Mouse (Mus musculus) limb, embryonic 13.5 days (tissue): ENCODE results near the gene Fam131b. TPM values are rescaled to one million over a fixed set of nuclear protein-coding genes. Genes with fewer than 3 reads are reported as not detected.

Experiments
- ATAC-seq: fragments of 200-750 bp; cut with Nextera tagmentation; 2 replicates; pipeline ENCODE4 v1.8.0; 2017; ENCODE audit warnings: low read depth, moderate number of reproducible peaks, moderate TSS enrichment; ENCODE audit not compliant: low FRiP score
- H3K27ac ChIP-seq: fragments of 300-500 bp; sonication (generic); 2 replicates; pipeline ENCODE4 v1.5.1; 2015; ENCODE audit warnings: inconsistent platforms, mild to moderate bottlenecking, moderate library complexity
- H3K27me3 ChIP-seq: fragments of 300-500 bp; sonication (generic); 2 replicates; pipeline ENCODE4 v1.6.1; 2015; ENCODE audit warnings: mild to moderate bottlenecking, inconsistent platforms
- H3K36me3 ChIP-seq: fragments of 300-500 bp; sonication (generic); 2 replicates; pipeline ENCODE4 v1.6.1; 2015; ENCODE audit warnings: inconsistent platforms, mild to moderate bottlenecking, moderate library complexity
- H3K4me1 ChIP-seq: fragments of 300-500 bp; sonication (generic); 2 replicates; pipeline ENCODE4 v1.6.1; 2015; ENCODE audit warnings: inconsistent platforms
- H3K4me2 ChIP-seq: fragments of 300-500 bp; sonication (generic); replicated peaks from 2 replicates; pipeline ENCODE4 v1.6.1; 2015; ENCODE audit warnings: inconsistent platforms, mild to moderate bottlenecking, moderate library complexity
- H3K4me3 ChIP-seq: fragments of 300-500 bp; sonication (generic); 2 replicates; pipeline ENCODE4 v1.5.1; 2015; ENCODE audit warnings: moderate library complexity, mild to moderate bottlenecking, inconsistent platforms
- H3K9ac ChIP-seq: fragments of 300-500 bp; sonication (generic); 2 replicates; pipeline ENCODE4 v1.6.1; 2015; ENCODE audit warnings: mild to moderate bottlenecking, inconsistent platforms
- H3K9me3 ChIP-seq: fragments of 300-500 bp; sonication (generic); 2 replicates; pipeline ENCODE4 v1.6.1; 2016; ENCODE audit warnings: inconsistent platforms
- WGBS: fragments of 180-500 bp; shearing (Covaris S2); methylation state at CpG from one replicate; pipeline ENCODE4 v1.1.7; 2015; 5-methylcytosine and 5-hydroxymethylcytosine counted together
- polyA plus RNA-seq: library from polyadenylated mRNA; unstranded; fragments of >200 nt; fragmentation: Nextera tagmentation; extraction: Ambion mirVana; gene quantifications from 2 replicates; pipeline ENCODE4 v1.2.1, GENCODE M21; 2015

Gene Fam131b
- polyA plus RNA-seq: 0.45 and 0.56 TPM in 2 replicates

- ATAC-seq: peak; percentile 90
- Histone ChIP-seq H3K27ac (no peak within 1 kb of the TSS), H3K9me3 (no peaks in the 10 kb centered on the region), H3K36me3 (no peaks in the 10 kb centered on the region), H3K27me3 (peaks cover 41% of the 10 kb centered on the region), H3K4me2 (peak within 1 kb of the TSS; percentile 95), H3K4me1 (peaks cover 11% of the 10 kb centered on the region), H3K4me3 (peak within 1 kb of the TSS; percentile 66), H3K9ac (peak within 1 kb of the TSS; percentile 73)
- WGBS: under 1% methylated on average over 60 of the region's 68 CpGs
These were observed at the start of gene Fam131b for GRCm38 (mm10) chr6:42324482-42325267. TSS of gene Fam131b (minus strand) at chr6:42324643.

- no peak overlapping the region for H3K27ac ChIP-seq
- H3K27me3 ChIP-seq: no peaks in the 10 kb centered on the region
- H3K4me3 ChIP-seq: peak overlapping the region; percentile 62
- H3K4me1 ChIP-seq: peaks cover 21% of the 10 kb centered on the region
- no peaks in the 10 kb centered on the region for H3K9me3 ChIP-seq
- ATAC-seq: 0 out of 2 replicates have a peak, but pooled peaks have one; percentile 2
- H3K9ac ChIP-seq: peak overlapping the region; percentile 72
- 37% methylated on average over 7 of the region's 7 CpGs for WGBS
- H3K36me3 ChIP-seq: no peaks in the 10 kb centered on the region
- H3K4me2 ChIP-seq: peak overlapping the region; percentile 94
These were observed 49.4 kb upstream of the Fam131b start for GRCm38 (mm10) chr6:42373669-42374430.

GRCm38 (mm10) chr6:42372816-42373547 lies 48.5 kb upstream of the Fam131b start, which contains the start of gene Epha1:
TSS of gene Epha1 (minus strand) at chr6:42373268.
- peak; percentile 57 for ATAC-seq
- peaks cover 21% of the 10 kb centered on the region for H3K4me1 ChIP-seq
- WGBS: under 1% methylated on average over 32 of the region's 36 CpGs
- H3K9me3 ChIP-seq: no peaks in the 10 kb centered on the region
- H3K4me3 ChIP-seq: peak within 1 kb of the TSS; percentile 62
- peak within 1 kb of the TSS; percentile 48; the same call in 1 of the 2 replicates for H3K27ac ChIP-seq
- no peaks in the 10 kb centered on the region for H3K36me3 ChIP-seq
- no peaks in the 10 kb centered on the region for H3K27me3 ChIP-seq
- peak within 1 kb of the TSS; percentile 72 for H3K9ac ChIP-seq
- peak within 1 kb of the TSS; percentile 94 for H3K4me2 ChIP-seq

GRCm38 (mm10) chr6:42372421-42372815 lies 48.0 kb upstream of the Fam131b start:
- H3K9ac ChIP-seq: peak overlapping the region; percentile 72; the same call in 1 of the 2 replicates

GRCm38 (mm10) chr6:42372001-42372400 lies 47.6 kb upstream of the Fam131b start:
- H3K9ac ChIP-seq: 0 out of 2 replicates have a peak overlapping the region, but pooled peaks have one; percentile 72
- peak overlapping the region; percentile 94 for H3K4me2 ChIP-seq
- ATAC-seq: no peak
- peaks cover 21% of the 10 kb centered on the region for H3K4me1 ChIP-seq
- no peak overlapping the region for H3K27ac ChIP-seq
- H3K4me3 ChIP-seq: peak overlapping the region; percentile 62
- 13% methylated on average over 3 of the region's 3 CpGs for WGBS
- H3K36me3 ChIP-seq: no peaks in the 10 kb centered on the region
- no peaks in the 10 kb centered on the region for H3K9me3 ChIP-seq
- no peaks in the 10 kb centered on the region for H3K27me3 ChIP-seq

More at GRCm38 (mm10) chr6:42372421-42372815, 48.0 kb upstream of the Fam131b start:
- peak overlapping the region; percentile 94 for H3K4me2 ChIP-seq
- 14% methylated on average over 9 of the region's 9 CpGs for WGBS
- H3K4me3 ChIP-seq: peak overlapping the region; percentile 62
- ATAC-seq: peak; percentile 48
- no peaks in the 10 kb centered on the region for H3K36me3 ChIP-seq
- H3K9me3 ChIP-seq: no peaks in the 10 kb centered on the region
- H3K4me1 ChIP-seq: peaks cover 21% of the 10 kb centered on the region
- no peaks in the 10 kb centered on the region for H3K27me3 ChIP-seq
- 0 out of 2 replicates have a peak overlapping the region, but pooled peaks have one; percentile 48 for H3K27ac ChIP-seq

- Histone ChIP-seq H3K4me3 (no peak overlapping the region), H3K9ac (no peak overlapping the region), H3K27me3 (no peaks in the 10 kb centered on the region), H3K9me3 (no peaks in the 10 kb centered on the region), H3K36me3 (peaks cover under 1% of the 10 kb centered on the region; the same call in 1 of the 2 replicates), H3K4me1 (peaks cover 21% of the 10 kb centered on the region), H3K27ac (no peak overlapping the region), H3K4me2 (no peak overlapping the region)
- 24% methylated on average over 4 of the region's 4 CpGs for WGBS
- no peak for ATAC-seq
These were observed 46.4 kb upstream of the Fam131b start for GRCm38 (mm10) chr6:42370630-42371363.

- no peak overlapping the region for H3K4me2 ChIP-seq
- ATAC-seq: no peak
- H3K36me3 ChIP-seq: peaks cover 3% of the 10 kb centered on the region; the same call in 1 of the 2 replicates
- no peak overlapping the region for H3K4me3 ChIP-seq
- no peaks in the 10 kb centered on the region for H3K27me3 ChIP-seq
- no peaks in the 10 kb centered on the region for H3K9me3 ChIP-seq
- H3K27ac ChIP-seq: no peak overlapping the region
- no peak overlapping the region for H3K9ac ChIP-seq
- 12% methylated on average over 3 of the region's 3 CpGs for WGBS
- H3K4me1 ChIP-seq: peaks cover 21% of the 10 kb centered on the region
These were observed 45.4 kb upstream of the Fam131b start for GRCm38 (mm10) chr6:42369870-42370269.

- H3K4me2 ChIP-seq: no peak overlapping the region
- peaks cover 23% of the 10 kb centered on the region for H3K36me3 ChIP-seq
- no peaks in the 10 kb centered on the region for H3K27me3 ChIP-seq
- no peak overlapping the region for H3K4me3 ChIP-seq
- no peaks in the 10 kb centered on the region for H3K9me3 ChIP-seq
- H3K9ac ChIP-seq: no peak overlapping the region
- ATAC-seq: no peak
- H3K4me1 ChIP-seq: no peaks in the 10 kb centered on the region
- H3K27ac ChIP-seq: no peak overlapping the region
- WGBS: 95% methylated on average over 6 of the region's 6 CpGs
These were observed 40.8 kb upstream of the Fam131b start for GRCm38 (mm10) chr6:42365215-42365614.

GRCm38 (mm10) chr6:42364607-42365006 lies 40.2 kb upstream of the Fam131b start:
- no peak overlapping the region for H3K4me2 ChIP-seq
- ATAC-seq: no peak
- 88% methylated on average over 15 of the region's 15 CpGs for WGBS
- no peaks in the 10 kb centered on the region for H3K27me3 ChIP-seq
- H3K27ac ChIP-seq: no peak overlapping the region
- H3K4me3 ChIP-seq: no peak overlapping the region
- no peak overlapping the region for H3K9ac ChIP-seq
- H3K36me3 ChIP-seq: peaks cover 29% of the 10 kb centered on the region
- no peaks in the 10 kb centered on the region for H3K4me1 ChIP-seq
- no peaks in the 10 kb centered on the region for H3K9me3 ChIP-seq

GRCm38 (mm10) chr6:42364066-42364465 lies 39.6 kb upstream of the Fam131b start:
- no peak for ATAC-seq
- Histone ChIP-seq H3K9ac (no peak overlapping the region), H3K36me3 (peaks cover 34% of the 10 kb centered on the region), H3K27ac (no peak overlapping the region), H3K4me3 (no peak overlapping the region), H3K4me1 (0 out of 2 replicates have a peak, but pooled peaks cover 2% of the 10 kb centered on the region), H3K27me3 (no peaks in the 10 kb centered on the region), H3K9me3 (no peaks in the 10 kb centered on the region), H3K4me2 (no peak overlapping the region)
- WGBS: 84% methylated on average over 4 of the region's 4 CpGs

GRCm38 (mm10) chr6:42362974-42363373 lies 38.5 kb upstream of the Fam131b start:
- 37% methylated on average over 3 of the region's 3 CpGs for WGBS
- Histone ChIP-seq H3K4me2 (no peak overlapping the region), H3K27ac (no peak overlapping the region), H3K4me1 (0 out of 2 replicates have a peak, but pooled peaks cover 5% of the 10 kb centered on the region), H3K27me3 (no peaks in the 10 kb centered on the region), H3K4me3 (no peak overlapping the region), H3K36me3 (peaks cover 45% of the 10 kb centered on the region), H3K9me3 (no peaks in the 10 kb centered on the region), H3K9ac (no peak overlapping the region)
- ATAC-seq: no peak
